Mouse (Mus musculus): ENCODE data around the gene Pkp2. TPM values are rescaled to one million over a fixed set of nuclear protein-coding genes. Genes with fewer than 3 reads are reported as not detected.
"Not testable (repeated sequence)": the region's sequence is repeated elsewhere in the genome, so short reads cannot be mapped to it uniquely, and the experiment has no call there.

The Pkp2 gene
- polyA plus RNA-seq, 1 experiment from 2014 or later: 0.85 TPM

DNA sequence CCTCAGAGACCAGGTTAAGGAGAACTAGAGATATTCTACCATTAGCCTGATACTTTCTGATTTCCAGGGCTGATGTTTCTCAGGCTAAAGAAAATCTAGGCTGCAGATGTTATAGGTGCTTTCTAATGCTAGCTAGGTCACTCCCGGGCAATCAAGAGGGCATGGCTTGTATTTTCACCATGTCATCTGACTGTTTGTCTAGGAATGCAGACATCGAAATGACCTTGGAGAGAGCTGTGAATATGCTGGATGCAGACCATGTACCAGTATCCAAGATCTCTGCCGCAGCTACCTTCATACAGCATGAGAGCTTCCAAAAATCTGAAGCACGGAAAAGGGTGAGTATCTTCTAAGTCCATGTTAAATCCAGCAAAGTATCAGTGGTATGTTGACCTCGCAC is 17.3 kb downstream of the Pkp2 start:
- H3K4me2 ChIP-seq: no peak overlapping the region
- H3K9me3 ChIP-seq: no peaks in the 10 kb centered on the region
- H3K4me1 ChIP-seq: no peaks in the 10 kb centered on the region
- no peaks in the 10 kb centered on the region for H3K27me3 ChIP-seq (replicated peaks)
- no peak overlapping the region for H3K4me3 ChIP-seq
- H3K9ac ChIP-seq: no peak overlapping the region
- H3K27ac ChIP-seq: no peak overlapping the region
- 93% methylated on average over 5 of the region's 5 CpGs for WGBS
- ATAC-seq (replicated peaks): no peak
- H3K36me3 ChIP-seq (replicated peaks): no peaks in the 10 kb centered on the region

DNA sequence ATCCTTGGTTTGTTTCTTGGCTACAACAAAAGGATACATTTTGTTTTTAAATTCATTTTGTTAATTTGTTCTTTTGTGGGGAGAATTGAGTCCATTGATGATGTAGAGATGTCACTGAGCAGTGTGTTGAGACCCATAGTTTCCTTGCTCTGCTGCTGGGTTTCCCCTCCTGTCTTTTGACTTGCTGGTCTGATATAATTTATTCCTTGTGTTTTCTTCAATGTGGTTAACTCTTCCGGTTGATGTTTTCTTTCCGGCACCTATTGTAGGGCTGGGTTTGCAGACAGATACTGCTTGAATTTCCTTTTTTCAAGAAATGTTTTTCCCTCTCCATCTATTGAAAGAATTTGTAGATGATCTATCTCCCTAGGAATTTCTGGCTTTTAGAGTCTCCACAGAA is 20.8 kb downstream of the Pkp2 start:
- H3K9ac ChIP-seq: no peak overlapping the region
- no peaks in the 10 kb centered on the region for H3K4me1 ChIP-seq
- ATAC-seq (replicated peaks): no peak
- H3K4me2 ChIP-seq: no peak overlapping the region
- no peak overlapping the region for H3K4me3 ChIP-seq
- no peaks in the 10 kb centered on the region for H3K27me3 ChIP-seq (replicated peaks)
- H3K36me3 ChIP-seq (replicated peaks): no peaks in the 10 kb centered on the region
- H3K27ac ChIP-seq: no peak overlapping the region
- 92% methylated on average over 2 of the region's 2 CpGs for WGBS
- H3K9me3 ChIP-seq: no peaks in the 10 kb centered on the region

- not testable (repeated sequence) for H3K27me3 ChIP-seq (replicated peaks); H3K9me3 ChIP-seq; ATAC-seq (replicated peaks); H3K4me1 ChIP-seq; H3K27ac ChIP-seq; H3K9ac ChIP-seq; H3K4me3 ChIP-seq; H3K36me3 ChIP-seq (replicated peaks); H3K4me2 ChIP-seq
- WGBS: 91% methylated on average over 9 of the region's 9 CpGs
Measured at GRCm38 (mm10) chr16:16236681-16237080, 23.6 kb downstream of the Pkp2 start.

GRCm38 (mm10) chr16:16238356-16238755 is 25.2 kb downstream of the Pkp2 start:
- Histone ChIP-seq H3K4me1 (no peaks in the 10 kb centered on the region), H3K27ac (no peak overlapping the region), H3K4me3 (no peak overlapping the region), H3K27me3 (replicated peaks) (no peaks in the 10 kb centered on the region), H3K9ac (no peak overlapping the region), H3K36me3 (replicated peaks) (no peaks in the 10 kb centered on the region), H3K9me3 (no peaks in the 10 kb centered on the region), H3K4me2 (no peak overlapping the region)
- no peak for ATAC-seq (replicated peaks)
- 78% methylated on average over 2 of the region's 2 CpGs for WGBS

DNA sequence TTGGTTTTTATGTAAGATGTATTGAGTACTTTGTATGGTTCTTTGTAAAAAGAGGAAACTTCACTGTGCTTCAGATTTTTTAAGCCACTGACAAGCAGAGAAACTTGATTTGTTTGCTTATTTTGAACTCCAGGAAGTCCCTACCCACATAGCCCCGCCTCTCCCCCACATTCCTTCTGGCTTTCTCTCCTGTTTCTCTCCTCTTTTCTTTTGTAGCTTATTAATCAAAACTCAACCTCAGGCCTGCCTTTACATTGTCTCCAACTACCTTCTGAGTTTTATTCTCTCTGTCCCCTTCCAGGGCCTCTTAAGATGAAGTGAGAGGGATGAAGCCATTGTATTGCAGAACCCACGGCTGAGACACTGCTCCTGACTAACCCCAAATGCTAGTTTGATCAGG is 31.6 kb downstream of the Pkp2 start:
- no peaks in the 10 kb centered on the region for H3K27me3 ChIP-seq (replicated peaks)
- no peak for ATAC-seq (replicated peaks)
- no peak overlapping the region for H3K4me3 ChIP-seq
- no peak overlapping the region for H3K9ac ChIP-seq
- no peaks in the 10 kb centered on the region for H3K9me3 ChIP-seq
- H3K4me1 ChIP-seq: no peaks in the 10 kb centered on the region
- no peak overlapping the region for H3K4me2 ChIP-seq
- no peaks in the 10 kb centered on the region for H3K36me3 ChIP-seq (replicated peaks)
- 60% methylated on average over 2 of the region's 2 CpGs for WGBS
- no peak overlapping the region for H3K27ac ChIP-seq

GRCm38 (mm10) chr16:16250470-16250869 is 37.4 kb downstream of the Pkp2 start:
- no peaks in the 10 kb centered on the region for H3K36me3 ChIP-seq (replicated peaks)
- H3K27me3 ChIP-seq (replicated peaks): no peaks in the 10 kb centered on the region
- H3K4me1 ChIP-seq: no peaks in the 10 kb centered on the region
- H3K27ac ChIP-seq: no peak overlapping the region
- ATAC-seq (replicated peaks): no peak
- WGBS: 66% methylated on average over 2 of the region's 2 CpGs
- no peaks in the 10 kb centered on the region for H3K9me3 ChIP-seq
- H3K9ac ChIP-seq: no peak overlapping the region
- no peak overlapping the region for H3K4me3 ChIP-seq
- no peak overlapping the region for H3K4me2 ChIP-seq

DNA sequence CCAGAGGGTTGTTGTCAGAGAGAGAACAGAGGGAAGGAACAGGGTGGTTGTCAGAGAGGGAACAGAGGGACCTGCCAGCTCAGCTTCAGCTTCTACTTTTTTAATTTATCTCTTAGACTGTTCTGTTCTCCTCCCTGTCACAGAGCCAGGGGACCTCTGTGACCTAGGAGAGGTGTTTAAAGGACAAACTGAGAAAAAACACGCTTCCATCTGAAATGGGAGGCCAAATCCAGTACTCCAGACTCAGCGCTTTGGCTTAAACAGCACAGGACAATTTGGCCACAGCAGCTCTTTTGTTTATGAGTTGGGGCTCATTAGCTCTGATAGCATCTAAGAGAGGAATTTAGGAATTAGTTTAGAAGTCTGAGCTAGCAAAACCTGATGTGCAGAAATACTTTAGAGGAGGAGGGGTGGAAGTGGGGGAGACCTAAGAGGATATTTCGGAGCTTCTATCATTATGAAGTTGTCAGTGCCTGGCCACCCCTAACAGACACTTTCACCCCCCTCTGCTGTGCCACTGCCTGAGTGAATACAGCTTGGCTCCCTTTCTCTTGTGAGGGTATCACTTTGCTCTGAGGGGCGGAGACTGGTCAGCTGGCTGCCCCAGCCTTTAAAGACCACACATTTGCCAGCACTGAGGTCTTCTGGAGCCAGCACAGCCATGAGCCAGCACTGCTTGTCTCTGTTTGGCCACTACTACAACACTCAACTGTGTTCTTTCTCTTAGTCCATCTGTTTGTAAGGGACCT is 40.4 kb downstream of the Pkp2 start:
- Histone ChIP-seq H3K4me2 (no peak overlapping the region), H3K4me1 (no peaks in the 10 kb centered on the region), H3K27me3 (replicated peaks) (no peaks in the 10 kb centered on the region), H3K27ac (no peak overlapping the region), H3K9me3 (no peaks in the 10 kb centered on the region), H3K9ac (no peak overlapping the region), H3K4me3 (no peak overlapping the region), H3K36me3 (replicated peaks) (no peaks in the 10 kb centered on the region)
- 31% methylated on average over 4 of the region's 4 CpGs for WGBS
- no peak for ATAC-seq (replicated peaks)

- WGBS: 83% methylated on average over 1 of the region's 1 CpGs
- Histone ChIP-seq H3K36me3 (replicated peaks) (no peaks in the 10 kb centered on the region), H3K9me3 (no peaks in the 10 kb centered on the region), H3K4me1 (no peaks in the 10 kb centered on the region), H3K4me3 (no peak overlapping the region), H3K9ac (no peak overlapping the region), H3K4me2 (no peak overlapping the region), H3K27ac (no peak overlapping the region), H3K27me3 (replicated peaks) (no peaks in the 10 kb centered on the region)
- no peak for ATAC-seq (replicated peaks)
Measured at GRCm38 (mm10) chr16:16255217-16255616, 42.1 kb downstream of the Pkp2 start.

DNA sequence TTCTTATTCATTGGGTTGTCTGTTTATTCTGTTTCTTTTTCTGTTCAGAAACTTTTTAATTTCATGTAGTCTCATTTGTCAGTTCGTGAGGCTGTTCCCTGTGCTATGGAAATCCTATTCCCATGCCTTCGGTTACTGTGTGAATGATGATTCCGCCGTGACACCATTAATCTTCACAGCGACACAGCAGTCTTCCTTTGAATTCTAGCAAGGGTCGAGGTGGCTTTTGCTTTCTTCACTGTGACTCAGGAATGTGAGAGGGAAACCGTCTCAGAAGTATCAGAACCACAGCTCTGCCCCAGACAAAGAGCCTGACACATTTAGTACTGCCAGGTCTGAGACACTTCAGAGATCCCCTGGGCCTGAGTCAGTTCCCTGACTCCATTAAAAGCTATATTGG is 42.8 kb downstream of the Pkp2 start:
- H3K4me2 ChIP-seq: no peak overlapping the region
- ATAC-seq (replicated peaks): no peak; the same call in 1 of the 2 replicates
- 70% methylated on average over 7 of the region's 7 CpGs for WGBS
- H3K4me3 ChIP-seq: no peak overlapping the region
- H3K4me1 ChIP-seq: no peaks in the 10 kb centered on the region
- H3K27me3 ChIP-seq (replicated peaks): no peaks in the 10 kb centered on the region
- no peak overlapping the region for H3K27ac ChIP-seq
- H3K9me3 ChIP-seq: no peaks in the 10 kb centered on the region
- no peak overlapping the region for H3K9ac ChIP-seq
- no peaks in the 10 kb centered on the region for H3K36me3 ChIP-seq (replicated peaks)

GRCm38 (mm10) chr16:16256672-16257071 is 43.6 kb downstream of the Pkp2 start:
- Histone ChIP-seq H3K27ac (no peak overlapping the region), H3K4me3 (no peak overlapping the region), H3K4me2 (no peak overlapping the region), H3K36me3 (replicated peaks) (no peaks in the 10 kb centered on the region), H3K4me1 (no peaks in the 10 kb centered on the region), H3K9me3 (no peaks in the 10 kb centered on the region), H3K27me3 (replicated peaks) (no peaks in the 10 kb centered on the region), H3K9ac (no peak overlapping the region)
- WGBS: 64% methylated on average over 1 of the region's 1 CpGs
- ATAC-seq (replicated peaks): no peak

- no peaks in the 10 kb centered on the region for H3K9me3 ChIP-seq
- H3K4me3 ChIP-seq: no peak overlapping the region
- H3K4me2 ChIP-seq: no peak overlapping the region
- H3K27ac ChIP-seq: no peak overlapping the region
- no peaks in the 10 kb centered on the region for H3K4me1 ChIP-seq
- H3K36me3 ChIP-seq (replicated peaks): no peaks in the 10 kb centered on the region
- H3K9ac ChIP-seq: no peak overlapping the region
- H3K27me3 ChIP-seq (replicated peaks): no peaks in the 10 kb centered on the region
- ATAC-seq (replicated peaks): no peak
- WGBS: 96% methylated on average over 5 of the region's 5 CpGs
Measured at GRCm38 (mm10) chr16:16260882-16261281, 47.8 kb downstream of the Pkp2 start.

- Histone ChIP-seq H3K36me3 (replicated peaks) (no peaks in the 10 kb centered on the region), H3K27me3 (replicated peaks) (no peaks in the 10 kb centered on the region), H3K4me3 (no peak overlapping the region), H3K4me1 (no peaks in the 10 kb centered on the region), H3K4me2 (no peak overlapping the region), H3K27ac (no peak overlapping the region), H3K9me3 (no peaks in the 10 kb centered on the region), H3K9ac (no peak overlapping the region)
- no peak for ATAC-seq (replicated peaks)
- 95% methylated on average over 6 of the region's 6 CpGs for WGBS
Measured at GRCm38 (mm10) chr16:16261481-16261880, 48.4 kb downstream of the Pkp2 start.

DNA sequence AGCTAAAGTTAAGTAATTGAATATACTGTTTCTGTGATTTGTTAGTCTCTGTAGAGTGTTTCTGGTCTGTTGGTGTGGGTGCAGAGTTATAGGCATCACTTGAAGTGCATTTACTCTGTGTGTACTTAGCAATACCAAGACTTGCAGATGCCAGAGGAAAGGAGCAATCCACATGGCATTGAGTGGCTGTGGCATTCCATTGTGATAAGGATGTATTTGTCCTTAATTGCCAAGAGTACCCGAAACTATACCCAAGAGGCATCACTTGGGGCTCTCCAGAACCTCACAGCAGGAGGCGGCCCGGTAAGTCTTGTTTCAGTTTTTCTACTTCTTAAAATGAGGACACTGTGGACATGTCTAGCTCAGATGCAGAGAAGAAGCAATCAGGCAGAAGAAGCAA is 49.3 kb downstream of the Pkp2 start:
- Histone ChIP-seq H3K4me2 (no peak overlapping the region), H3K4me1 (no peaks in the 10 kb centered on the region), H3K27me3 (replicated peaks) (no peaks in the 10 kb centered on the region), H3K27ac (no peak overlapping the region), H3K9ac (no peak overlapping the region), H3K4me3 (no peak overlapping the region), H3K36me3 (replicated peaks) (no peaks in the 10 kb centered on the region), H3K9me3 (no peaks in the 10 kb centered on the region)
- WGBS: 87% methylated on average over 3 of the region's 3 CpGs
- no peak for ATAC-seq (replicated peaks)
